Mouse (Mus musculus) cerebellum, adult 2 months (tissue): Measurements from ENCODE around the gene Zfp202.

Experiments
- CTCF ChIP-seq: fragments of 200-500 bp; IDR thresholded peaks from 2 replicates; pipeline ENCODE4 v1.5.1; 2011; ENCODE audit warnings: low read depth, mild to moderate bottlenecking, control low read depth, low read length, moderate library complexity, borderline replicate concordance; ENCODE audit not compliant: insufficient read depth
- POLR2A ChIP-seq: fragments of 200-500 bp; IDR thresholded peaks from 2 replicates; pipeline ENCODE4 v1.6.1; 2011; ENCODE audit warnings: low read length, control low read depth, borderline replicate concordance; ENCODE audit not compliant: insufficient read depth

- no peak for TF ChIP-seq CTCF
- no peak for TF ChIP-seq POLR2A
These were observed 53.4 kb downstream of the Zfp202 start for GRCm38 (mm10) chr9:40245466-40245865.
